Mouse (Mus musculus): ENCODE measurements at regions not wholly inside any gene's neighbourhood (a gene's known extent, or its start where the extent isn't known, plus 50 kb on each side); places are given as distances from the start of the nearest gene placed in this dataset.
"Not testable (repeated sequence)": the region's sequence is repeated elsewhere in the genome, so short reads cannot be mapped to it uniquely, and the experiment has no call there.

- DNase-seq: no peak
These were observed 144.6 kb downstream of the Enc1 start for GRCm38 (mm10) chr13:97385531-97385930.

- peak; percentile 25 for DNase-seq
These were observed 143.3 kb downstream of the Enc1 start for GRCm38 (mm10) chr13:97384091-97384777.

- no peak for DNase-seq
These were observed 142.4 kb downstream of the Enc1 start for GRCm38 (mm10) chr13:97383351-97383750.

- DNase-seq: no peak
These were observed 139.5 kb downstream of the Enc1 start for GRCm38 (mm10) chr13:97380366-97380765.

- DNase-seq: no peak
These were observed 135.3 kb downstream of the Enc1 start for GRCm38 (mm10) chr13:97376232-97376523.

- DNase-seq: no peak
These were observed 134.8 kb downstream of the Enc1 start for GRCm38 (mm10) chr13:97375501-97376231.

GRCm38 (mm10) chr13:97372348-97372747 lies 131.4 kb downstream of the Enc1 start:
- no peak for DNase-seq

- no peak for DNase-seq
These were observed 130.3 kb downstream of the Enc1 start for GRCm38 (mm10) chr13:97371200-97371599.

- DNase-seq: no peak
These were observed 125.8 kb downstream of the Enc1 start for GRCm38 (mm10) chr13:97366723-97367122.

GRCm38 (mm10) chr13:97365557-97366244 lies 124.8 kb downstream of the Enc1 start:
- DNase-seq: peak; percentile 45 to 56

- DNase-seq: no peak
These were observed 124.1 kb downstream of the Enc1 start for GRCm38 (mm10) chr13:97365004-97365403.

- no peak for DNase-seq
These were observed 122.9 kb downstream of the Enc1 start for GRCm38 (mm10) chr13:97363765-97364164.

- DNase-seq: no peak
These were observed 122.3 kb downstream of the Enc1 start for GRCm38 (mm10) chr13:97363214-97363613.

- no peak for DNase-seq
These were observed 119.6 kb downstream of the Enc1 start for GRCm38 (mm10) chr13:97360551-97360950.

GRCm38 (mm10) chr13:97358781-97359305 lies 117.9 kb downstream of the Enc1 start:
- no peak for DNase-seq

- DNase-seq: peak; percentile 57 to 69
These were observed 117.4 kb downstream of the Enc1 start for GRCm38 (mm10) chr13:97358261-97358660.

GRCm38 (mm10) chr13:97356923-97357807 lies 116.3 kb downstream of the Enc1 start:
- no peak for DNase-seq

GRCm38 (mm10) chr13:97355411-97355810 lies 114.5 kb downstream of the Enc1 start:
- not testable (repeated sequence) for DNase-seq

GRCm38 (mm10) chr13:97347696-97348095 lies 106.8 kb downstream of the Enc1 start:
- DNase-seq: no peak

- DNase-seq: peak; percentile 74 to 81
These were observed 100.4 kb downstream of the Enc1 start for GRCm38 (mm10) chr13:97341218-97341889.

- DNase-seq: no peak
These were observed 97.0 kb downstream of the Enc1 start for GRCm38 (mm10) chr13:97337954-97338353.

- peak; percentile 95 to 96 for DNase-seq
These were observed 96.4 kb downstream of the Enc1 start for GRCm38 (mm10) chr13:97337296-97337731.

Data from cerebellum, postnatal 10 days (tissue).